Mouse (Mus musculus) heart, adult 18-20 months (tissue): Measurements from ENCODE around the gene Dthd1. TPM values are rescaled to one million over a fixed set of nuclear protein-coding genes. Genes with fewer than 3 reads are reported as not detected.
A peak's percentile ranks its signal among the peaks of the same experiment; 100 is the strongest.

ENCODE experiments used
- DNase-seq, 2 experiments: peaks; one replicate each; pipeline ENCODE4 v3.0.0; 2021 to 2022; ENCODE audit warnings: mixed read lengths in 1 of 2
- total RNA-seq, 2 experiments: library from RNA; stranded (reverse); gene quantifications; 2 replicates each; pipeline ENCODE4 v1.2.3; 2021

The Dthd1 gene
- total RNA-seq, 2 experiments from 2014 or later, result 0.15 TPM; not detected in 1

DNA sequence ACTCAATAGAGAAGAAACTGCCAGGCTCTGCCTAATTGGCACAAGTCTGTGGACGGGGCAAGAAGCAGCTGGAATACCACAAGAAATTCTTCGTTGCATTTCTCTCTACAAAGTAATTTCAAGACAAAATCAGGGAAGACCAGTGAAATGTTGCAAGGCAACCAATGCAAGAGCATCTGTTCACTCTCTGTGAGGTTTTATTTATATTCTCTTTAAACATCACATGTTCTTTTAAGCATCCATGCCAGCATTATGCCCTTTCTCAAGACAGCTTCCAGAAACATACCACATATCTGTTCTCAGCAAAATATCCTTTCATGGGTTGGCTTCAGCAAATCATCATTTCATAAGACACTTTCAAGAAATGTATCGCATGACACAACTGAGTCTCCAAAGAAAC is 50.7 kb downstream of the Dthd1 start:
- DNase-seq, result no peak

DNA sequence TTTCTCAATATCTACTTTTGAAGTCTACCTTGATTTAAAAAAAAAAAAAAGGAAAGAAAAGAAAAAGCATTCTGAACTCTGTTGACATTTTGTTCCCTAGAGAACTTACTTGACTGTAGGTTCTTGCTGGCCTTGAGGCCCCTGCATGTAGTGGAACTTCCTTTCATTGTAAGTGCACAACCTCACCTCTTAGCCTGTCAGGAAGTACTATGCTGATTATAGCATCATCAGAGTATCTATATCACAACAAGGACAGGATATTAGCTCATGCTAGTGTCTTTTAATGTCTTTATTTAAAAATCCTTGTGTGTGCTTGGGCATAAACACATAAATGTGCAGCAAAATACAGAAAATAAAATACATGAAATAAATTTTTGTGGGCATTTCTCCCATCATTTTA is 53.4 kb downstream of the Dthd1 start:
- no peak for DNase-seq

DNA sequence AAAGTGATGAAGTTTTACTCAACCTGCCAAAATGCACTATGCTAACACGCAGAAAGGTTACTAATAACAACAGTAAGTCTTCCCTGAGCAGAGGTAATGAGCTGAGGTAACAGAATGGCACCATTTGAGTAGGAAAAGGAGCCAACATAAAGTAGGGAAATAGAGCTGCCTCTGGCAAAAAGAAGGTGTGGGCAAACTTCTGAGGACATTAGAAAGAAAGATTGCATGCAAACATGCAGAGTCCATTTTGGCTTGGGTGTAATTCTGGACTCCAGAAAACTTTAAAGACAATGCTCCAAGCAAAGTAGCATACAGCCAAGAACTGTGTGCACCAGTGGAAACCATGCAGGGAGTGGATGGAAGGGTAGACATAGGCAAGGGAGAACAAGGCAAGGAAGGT is 65.9 kb downstream of the Dthd1 start:
- DNase-seq, result no peak

DNA sequence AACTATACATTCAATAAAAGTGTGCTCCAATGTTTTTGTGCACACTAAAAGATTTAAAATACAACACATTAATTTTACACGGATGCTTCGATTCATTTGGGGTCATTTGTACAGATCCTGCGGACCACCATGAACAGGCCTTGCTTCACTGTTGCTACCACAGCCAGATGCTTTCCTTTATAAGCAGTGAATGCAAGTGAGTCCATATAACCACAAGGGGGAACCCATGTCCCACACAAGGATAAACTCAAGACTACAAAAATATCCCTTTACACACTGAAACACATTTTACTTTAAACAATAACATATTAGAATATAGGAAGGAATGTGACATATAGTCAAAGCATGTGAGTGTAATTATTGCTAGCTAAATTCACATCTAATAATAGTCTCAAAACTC is 81.7 kb downstream of the Dthd1 start:
- DNase-seq, result peak; percentile 3 to 5

DNA sequence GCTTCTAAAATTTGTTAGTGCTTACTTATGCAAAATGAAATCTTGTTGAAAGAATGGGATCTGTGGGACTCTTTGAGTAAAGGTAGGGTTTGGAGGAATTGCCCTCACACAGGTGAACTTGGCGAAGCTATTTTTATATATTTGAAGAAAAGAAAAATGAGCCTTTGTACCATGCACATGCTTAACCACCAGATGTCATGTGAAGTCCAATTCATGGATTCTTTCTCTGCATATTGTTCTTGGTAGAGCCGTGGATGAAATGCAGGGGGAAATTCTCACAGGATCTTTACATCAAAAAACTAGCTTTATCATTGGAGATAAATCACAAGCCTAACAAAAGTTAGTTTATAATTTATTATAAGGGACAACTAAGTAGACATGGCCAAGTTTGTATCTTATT is 93.3 kb downstream of the Dthd1 start:
- DNase-seq, result no peak

DNA sequence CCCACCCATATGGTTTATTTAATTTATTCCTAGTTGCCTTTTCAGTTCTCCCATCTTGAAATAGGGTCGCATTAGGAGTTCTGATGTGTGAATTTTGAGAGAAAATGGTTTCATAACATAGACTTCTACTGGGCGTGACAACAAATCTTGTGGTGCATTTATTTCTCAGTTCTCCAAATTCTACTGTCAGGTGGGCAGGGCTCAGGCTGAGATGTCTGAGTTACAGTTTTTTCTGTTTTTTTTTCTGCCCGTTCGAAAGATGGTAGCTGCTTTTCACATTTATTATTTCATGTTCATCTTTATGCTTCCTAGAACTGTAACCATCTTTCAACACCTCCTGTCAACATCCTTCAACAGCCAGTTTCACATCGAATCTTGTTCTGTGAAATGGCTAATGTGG is 95.5 kb downstream of the Dthd1 start:
- DNase-seq, result no peak

DNA sequence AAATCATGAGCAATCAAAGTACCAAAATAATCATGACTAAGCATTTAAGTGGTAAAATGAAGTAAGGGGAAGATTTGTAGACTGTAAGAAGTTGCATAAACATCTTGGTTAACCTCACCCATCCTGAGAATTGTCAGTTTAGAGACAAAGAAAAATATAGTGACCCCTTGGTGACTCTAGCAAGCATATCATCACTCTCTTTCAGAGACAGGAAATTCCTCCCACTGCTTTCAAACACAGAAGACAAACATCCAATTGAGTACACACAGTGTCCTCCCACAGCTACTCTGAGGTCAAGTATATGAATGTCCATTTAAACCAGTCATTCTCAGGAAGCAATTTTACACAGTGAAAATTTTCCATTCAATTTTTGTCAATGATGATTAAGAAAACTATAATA is 111.0 kb downstream of the Dthd1 start:
- DNase-seq, result no peak

Other genes with a start within 250 kb of the Dthd1 start
- gene Arap2, start 47.7 kb upstream of the Dthd1 start, total RNA-seq, result 10 to 100 TPM in 1 of 2 experiments, 1 to 10 TPM in 1; 9.9 to 12.3 TPM